Mouse (Mus musculus) brain, embryonic 14.5 days (tissue): ENCODE results near the gene Htra3. TPM values are rescaled to one million over a fixed set of nuclear protein-coding genes. Genes with fewer than 3 reads are reported as not detected.

Experiments used
- DNase-seq: peaks from one replicate; pipeline ENCODE4 v3.0.0-alpha.2; 2011; ENCODE audit warnings: low read depth
- CTCF ChIP-seq: fragments of 200-500 bp; IDR thresholded peaks from 2 replicates; pipeline ENCODE4 v1.5.1; 2012; ENCODE audit warnings: inconsistent platforms, mild to moderate bottlenecking, moderate library complexity, borderline replicate concordance; ENCODE audit not compliant: insufficient read depth, insufficient read length; ENCODE audit errors: extremely low read depth
- POLR2A ChIP-seq: fragments of 200-500 bp; IDR thresholded peaks from 2 replicates; pipeline ENCODE4 v1.6.1; 2012; ENCODE audit warnings: mild to moderate bottlenecking, inconsistent platforms, borderline replicate concordance; ENCODE audit not compliant: poor library complexity, insufficient read depth, insufficient read length, severe bottlenecking; ENCODE audit errors: extremely low read depth
- polyA plus RNA-seq: library from polyadenylated mRNA; depleted of rRNA; stranded (reverse); fragments of >200 nt; gene quantifications from 2 replicates; pipeline ENCODE4 v1.2.3, GENCODE M21; 2012; rRNA removed

The Htra3 gene
- polyA plus RNA-seq, 1 experiment = 14.8 TPM

GRCm38 (mm10) chr5:35606800-35607199 lies 72.8 kb downstream of the Htra3 start:
- no peak for DNase-seq
- TF ChIP-seq POLR2A = no peak
- no peak for TF ChIP-seq CTCF

- TF ChIP-seq CTCF = no peak
- DNase-seq = no peak
Observed at GRCm38 (mm10) chr5:35605355-35605754, 74.2 kb downstream of the Htra3 start.

Other genes starting within 250 kb of the Htra3 start
- gene Cpz, start 154.1 kb downstream of the Htra3 start, polyA plus RNA-seq = 2.3 and 4.4 TPM in 2 replicates
- 7.3 and 7.9 TPM in 2 replicates for gene Trmt44, start 104.7 kb downstream of the Htra3 start, polyA plus RNA-seq
- gene Acox3, start 96.7 kb downstream of the Htra3 start, polyA plus RNA-seq = 28.4 and 29.7 TPM in 2 replicates
- 1.2 and 1.8 TPM in 2 replicates for gene Sh3tc1, start 60.2 kb upstream of the Htra3 start, polyA plus RNA-seq
- gene Ablim2, start 78.1 kb upstream of the Htra3 start, polyA plus RNA-seq = 10.7 and 19.6 TPM in 2 replicates
- gene Afap1, start 213.5 kb upstream of the Htra3 start, polyA plus RNA-seq = 62.2 and 97.5 TPM in 2 replicates